Mouse (Mus musculus): ENCODE measurements around the gene Upf3b.

- TF ChIP-seq CTCF (IDR thresholded peaks at IDR 0.05; ENCODE audit: control insufficient read depth, insufficient read depth, low read length) (no peak), POLR2A (IDR thresholded peaks at IDR 0.05; ENCODE audit: borderline replicate concordance, control insufficient read depth, low read depth, low read length) (no peak)
Measured at GRCm38 (mm10) chrX:37085665-37086064, 24.5 kb downstream of the Upf3b start.
